Mouse (Mus musculus): ENCODE results near the gene Prlhr. TPM values are rescaled to one million over a fixed set of nuclear protein-coding genes. Genes with fewer than 3 reads are reported as not detected.

Gene Prlhr
- polyA plus RNA-seq, 1 experiment from 2014 or later: 0.49 TPM

DNA sequence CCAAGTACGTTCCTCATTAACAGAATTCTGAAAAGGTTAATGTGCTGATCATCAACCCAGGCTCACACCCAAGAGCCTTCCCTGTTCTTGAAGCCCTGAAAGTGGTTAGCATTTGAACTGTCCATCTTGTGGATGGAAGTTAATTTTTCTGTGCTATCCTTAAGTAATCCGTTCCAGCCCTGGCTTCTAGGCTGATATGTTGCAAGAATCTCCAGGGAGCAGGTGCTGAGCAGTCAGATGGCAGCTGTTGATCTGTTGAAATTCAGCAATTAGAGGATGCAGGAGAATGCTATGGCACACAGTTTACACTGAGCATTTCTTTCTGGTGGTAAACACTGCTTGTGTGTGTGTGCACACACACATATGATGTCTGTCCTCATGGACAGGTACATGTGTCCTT, 2.4 kb downstream of the Prlhr start:
- 59% methylated on average over 2 of the region's 2 CpGs for WGBS
- H3K27me3 ChIP-seq: peaks cover 43% of the 10 kb centered on the region
- no peaks in the 10 kb centered on the region for H3K9me3 ChIP-seq
- no peak overlapping the region for H3K9ac ChIP-seq
- ATAC-seq (ENCODE audit: low FRiP score, low read depth): no peak
- H3K36me3 ChIP-seq: no peaks in the 10 kb centered on the region
- no peak overlapping the region for H3K4me2 ChIP-seq
- no peak overlapping the region for H3K27ac ChIP-seq (replicated peaks)
- no peak overlapping the region for H3K4me3 ChIP-seq
- peaks cover 45% of the 10 kb centered on the region for H3K4me1 ChIP-seq (replicated peaks)

DNA sequence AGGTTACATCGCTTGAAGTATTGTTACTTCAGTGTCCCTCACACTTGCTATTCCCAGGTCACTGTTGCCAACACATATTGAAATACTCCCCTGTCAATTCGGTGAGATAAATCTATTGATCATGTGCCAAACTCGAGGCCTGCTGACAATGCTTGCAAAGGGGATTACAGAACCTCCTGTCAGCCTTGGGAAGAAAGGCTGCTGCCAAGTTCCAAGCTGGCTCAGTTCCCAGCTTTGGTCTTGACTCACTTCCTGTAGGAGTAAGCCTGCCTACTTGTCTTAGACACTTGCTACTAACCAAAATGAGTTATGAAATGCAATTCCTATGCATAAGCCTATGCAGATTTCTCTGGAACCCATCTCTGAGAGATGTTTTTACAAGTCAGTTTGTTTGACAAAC, 4.2 kb downstream of the Prlhr start:
- Histone ChIP-seq H3K27me3 (peaks cover 27% of the 10 kb centered on the region), H3K9me3 (no peaks in the 10 kb centered on the region), H3K27ac (replicated peaks) (no peak overlapping the region), H3K9ac (no peak overlapping the region), H3K4me3 (no peak overlapping the region), H3K4me1 (replicated peaks) (peaks cover 39% of the 10 kb centered on the region), H3K36me3 (no peaks in the 10 kb centered on the region), H3K4me2 (no peak overlapping the region)
- ATAC-seq (ENCODE audit: low FRiP score, low read depth): peak; percentile 44
- 26% methylated on average over 3 of the region's 3 CpGs for WGBS

DNA sequence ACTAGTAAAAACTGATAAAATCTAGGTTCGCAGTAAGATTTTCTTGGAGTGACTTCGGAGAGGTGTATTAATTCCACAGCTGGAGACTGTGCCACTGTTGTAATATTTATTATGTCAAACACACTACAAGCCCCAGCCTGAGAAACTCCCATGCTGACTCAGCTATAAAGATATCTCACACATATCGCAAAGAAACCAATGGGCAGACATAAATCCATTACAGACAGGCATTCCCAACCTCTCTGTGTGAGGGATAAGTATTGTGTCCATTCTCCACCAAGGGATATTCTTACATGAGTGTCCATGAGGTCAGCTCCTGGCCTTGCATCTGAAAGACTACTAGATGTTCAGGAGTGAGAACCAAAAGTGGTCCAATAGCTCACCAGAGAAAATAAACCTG, 4.7 kb downstream of the Prlhr start:
- Histone ChIP-seq H3K4me3 (no peak overlapping the region), H3K27ac (replicated peaks) (no peak overlapping the region), H3K4me1 (replicated peaks) (peaks cover 35% of the 10 kb centered on the region), H3K9me3 (no peaks in the 10 kb centered on the region), H3K9ac (no peak overlapping the region), H3K4me2 (no peak overlapping the region), H3K27me3 (peaks cover 22% of the 10 kb centered on the region), H3K36me3 (no peaks in the 10 kb centered on the region)
- ATAC-seq (ENCODE audit: low FRiP score, low read depth): no peak
- WGBS: 81% methylated on average over 3 of the region's 3 CpGs

DNA sequence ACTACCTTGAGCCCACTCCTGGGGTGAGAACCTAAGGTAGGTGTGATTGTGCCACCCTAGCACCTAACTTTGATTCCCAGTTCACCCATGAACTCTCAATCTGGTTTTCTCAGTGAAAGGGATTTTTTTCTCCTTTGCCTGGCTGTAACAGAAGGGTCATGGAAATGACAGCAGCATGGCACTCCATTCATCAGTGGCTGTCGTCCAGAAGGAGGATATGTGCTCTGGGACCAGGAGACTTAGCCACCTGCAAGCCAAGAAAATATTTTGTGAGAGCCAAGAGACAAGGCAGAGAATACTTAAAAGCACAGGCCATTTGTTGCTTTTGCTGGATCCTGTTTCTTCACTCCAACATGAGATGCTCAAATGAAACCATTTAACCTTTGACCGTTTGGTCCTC, 6.6 kb downstream of the Prlhr start:
- WGBS: 61% methylated on average over 2 of the region's 2 CpGs
- Histone ChIP-seq H3K27me3 (peaks cover 4% of the 10 kb centered on the region; the same call in 1 of the 2 replicates), H3K4me1 (replicated peaks) (peaks cover 16% of the 10 kb centered on the region), H3K36me3 (no peaks in the 10 kb centered on the region), H3K27ac (replicated peaks) (no peak overlapping the region), H3K4me2 (no peak overlapping the region), H3K9me3 (no peaks in the 10 kb centered on the region), H3K4me3 (no peak overlapping the region), H3K9ac (no peak overlapping the region)
- no peak for ATAC-seq (ENCODE audit: low FRiP score, low read depth)

DNA sequence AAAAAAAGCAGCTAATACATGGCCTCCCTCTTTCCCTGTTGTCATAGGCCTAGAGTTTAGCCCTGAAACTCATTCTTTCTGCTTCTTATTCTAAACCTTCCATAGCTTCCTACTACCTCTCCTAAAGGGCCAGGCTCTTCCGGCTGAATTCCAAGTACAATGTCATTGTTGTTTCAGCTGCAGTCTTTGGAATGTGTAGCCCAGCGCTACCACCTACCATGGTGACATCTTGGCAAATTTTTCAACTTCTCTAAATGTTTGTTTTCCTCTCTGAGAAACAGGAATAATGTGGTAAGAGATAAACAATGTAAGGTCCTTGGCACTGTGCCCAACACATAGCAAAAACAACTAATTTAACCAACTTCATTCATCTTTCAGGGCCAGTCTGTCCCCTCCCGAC, 8.4 kb downstream of the Prlhr start:
- peaks cover 15% of the 10 kb centered on the region for H3K4me1 ChIP-seq (replicated peaks)
- H3K36me3 ChIP-seq: no peaks in the 10 kb centered on the region
- no peak overlapping the region for H3K4me3 ChIP-seq
- H3K4me2 ChIP-seq: no peak overlapping the region
- H3K27me3 ChIP-seq: no peaks in the 10 kb centered on the region
- H3K9ac ChIP-seq: no peak overlapping the region
- 47% methylated on average over 3 of the region's 3 CpGs for WGBS
- no peak for ATAC-seq (ENCODE audit: low FRiP score, low read depth)
- H3K27ac ChIP-seq (replicated peaks): no peak overlapping the region
- H3K9me3 ChIP-seq: no peaks in the 10 kb centered on the region

DNA sequence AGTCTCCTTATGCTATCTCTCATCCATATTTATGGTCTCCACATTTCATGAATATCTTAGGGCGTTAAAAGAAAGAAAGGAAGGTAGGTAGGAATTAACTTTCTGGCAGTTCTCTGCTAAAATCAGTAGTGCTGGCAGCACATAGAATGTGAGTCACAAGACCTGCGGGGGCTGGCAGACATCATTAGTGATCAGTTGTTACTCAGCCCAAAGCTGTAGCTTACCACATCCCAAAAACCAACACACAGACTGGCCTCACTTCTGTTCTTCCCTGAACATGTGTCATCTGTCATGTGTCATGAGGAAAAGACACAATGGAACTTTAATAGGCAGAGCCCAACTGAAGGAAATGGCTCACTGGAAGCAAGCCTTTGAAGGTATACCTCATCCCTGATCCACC, 9.0 kb downstream of the Prlhr start:
- Histone ChIP-seq H3K4me1 (replicated peaks) (peaks cover 10% of the 10 kb centered on the region), H3K4me2 (no peak overlapping the region), H3K36me3 (no peaks in the 10 kb centered on the region), H3K9ac (no peak overlapping the region), H3K9me3 (no peaks in the 10 kb centered on the region), H3K27ac (replicated peaks) (no peak overlapping the region), H3K4me3 (no peak overlapping the region), H3K27me3 (no peaks in the 10 kb centered on the region)
- no peak for ATAC-seq (ENCODE audit: low FRiP score, low read depth)
- WGBS: 93% methylated on average over 2 of the region's 2 CpGs

DNA sequence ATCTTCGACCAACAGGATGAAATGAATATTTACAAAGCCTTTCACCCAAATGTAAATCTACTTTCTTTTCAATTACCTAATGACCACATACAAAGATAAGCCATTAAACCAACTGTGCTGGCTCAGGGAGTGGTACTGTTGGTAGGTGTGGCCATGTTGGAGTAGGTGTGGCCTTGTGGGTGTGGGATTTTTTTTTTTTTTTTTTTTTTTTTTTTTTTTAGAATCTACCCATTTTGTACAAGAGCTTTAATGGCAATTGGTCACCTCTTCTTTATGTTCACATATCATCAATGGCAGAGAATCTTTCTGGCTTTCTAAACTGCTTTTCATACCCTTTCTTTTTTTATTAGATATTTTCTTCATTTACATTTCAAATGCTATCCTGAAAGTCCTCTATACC, 12.3 kb downstream of the Prlhr start:
- no peaks in the 10 kb centered on the region for H3K27me3 ChIP-seq
- H3K4me3 ChIP-seq: no peak overlapping the region
- H3K9ac ChIP-seq: no peak overlapping the region
- H3K9me3 ChIP-seq: no peaks in the 10 kb centered on the region
- no peak for ATAC-seq (ENCODE audit: low FRiP score, low read depth)
- H3K27ac ChIP-seq (replicated peaks): no peak overlapping the region
- no peaks in the 10 kb centered on the region for H3K36me3 ChIP-seq
- 92% methylated on average over 1 of the region's 1 CpGs for WGBS
- H3K4me1 ChIP-seq (replicated peaks): no peaks in the 10 kb centered on the region
- no peak overlapping the region for H3K4me2 ChIP-seq

DNA sequence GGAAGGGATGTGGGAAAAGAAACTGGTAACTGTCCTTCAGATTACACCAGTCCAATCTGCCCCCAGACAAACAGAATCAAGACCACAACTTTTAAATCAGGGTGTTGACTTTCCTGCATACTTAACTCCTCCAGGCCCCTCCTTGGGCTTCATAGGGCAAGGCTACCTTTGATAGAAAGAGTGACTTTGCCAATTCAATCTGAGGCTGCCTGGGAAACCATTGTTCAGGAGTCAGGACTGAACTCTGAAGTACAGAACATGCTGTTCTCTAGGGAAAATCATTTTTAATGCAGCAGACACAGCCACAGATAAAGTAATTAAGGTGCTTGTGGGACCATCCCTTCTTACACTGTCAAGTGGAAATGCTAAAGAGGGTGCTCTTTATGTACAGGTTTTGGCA, 27.6 kb downstream of the Prlhr start:
- no peaks in the 10 kb centered on the region for H3K36me3 ChIP-seq
- H3K4me2 ChIP-seq: no peak overlapping the region
- no peaks in the 10 kb centered on the region for H3K27me3 ChIP-seq
- H3K4me3 ChIP-seq: no peak overlapping the region
- H3K9ac ChIP-seq: no peak overlapping the region
- no peak overlapping the region for H3K27ac ChIP-seq (replicated peaks)
- no peaks in the 10 kb centered on the region for H3K9me3 ChIP-seq
- no peaks in the 10 kb centered on the region for H3K4me1 ChIP-seq (replicated peaks)
- no peak for ATAC-seq (ENCODE audit: low FRiP score, low read depth)

DNA sequence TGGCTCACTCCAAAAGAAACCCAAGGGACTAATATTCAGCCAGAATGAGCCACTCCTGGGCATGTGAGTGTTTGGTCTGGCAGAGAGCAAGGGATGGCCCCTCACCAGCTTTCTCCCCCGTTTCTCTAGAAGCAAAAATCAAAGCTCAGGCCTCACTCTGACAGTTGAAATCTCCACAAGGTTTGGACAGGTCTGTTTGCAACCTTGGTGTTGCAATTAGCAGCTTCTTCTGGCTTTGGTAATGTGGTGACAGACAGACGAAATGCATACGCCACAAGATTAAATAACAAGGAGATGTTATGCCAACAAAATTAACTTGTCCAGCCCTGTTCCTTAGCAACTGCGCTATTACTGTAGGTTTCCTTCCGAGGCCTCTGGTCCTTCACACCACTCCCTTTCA, 28.0 kb downstream of the Prlhr start:
- Histone ChIP-seq H3K4me1 (replicated peaks) (no peaks in the 10 kb centered on the region), H3K36me3 (no peaks in the 10 kb centered on the region), H3K9me3 (no peaks in the 10 kb centered on the region), H3K27me3 (no peaks in the 10 kb centered on the region), H3K4me2 (no peak overlapping the region), H3K9ac (no peak overlapping the region), H3K4me3 (no peak overlapping the region), H3K27ac (replicated peaks) (no peak overlapping the region)
- ATAC-seq (ENCODE audit: low FRiP score, low read depth): no peak
- WGBS: 66% methylated on average over 5 of the region's 5 CpGs

DNA sequence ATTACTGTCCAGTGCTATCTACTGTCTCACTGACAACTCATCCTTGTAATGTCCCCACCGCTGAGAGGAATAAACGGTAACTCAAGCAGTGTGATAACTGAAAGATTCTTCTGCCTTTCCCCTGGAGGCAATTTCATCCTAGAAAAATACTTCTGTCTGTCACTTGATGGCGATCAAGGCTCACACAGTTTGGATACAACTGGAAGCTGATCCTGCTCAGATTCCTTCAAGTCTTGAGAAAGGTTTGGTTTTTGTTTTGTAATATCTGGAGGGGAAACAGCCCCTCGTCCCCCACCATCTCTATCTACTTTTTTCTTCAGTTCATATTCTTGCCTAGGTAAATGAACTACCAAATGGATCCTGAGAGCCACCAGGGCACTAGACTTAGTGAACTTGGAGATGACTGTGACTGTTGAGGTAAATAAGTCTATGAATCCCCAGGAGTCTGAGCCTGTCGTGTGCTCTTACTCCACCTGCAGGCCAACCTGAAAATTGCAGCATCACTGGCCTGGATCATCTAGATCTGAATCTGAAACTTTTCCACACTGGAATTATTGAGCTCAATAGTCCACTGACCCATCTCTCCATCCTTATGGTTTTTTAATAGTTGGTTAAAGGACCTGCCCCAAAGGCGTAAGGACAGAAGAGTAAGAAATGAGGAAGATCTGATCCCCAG, 30.4 kb downstream of the Prlhr start:
- Histone ChIP-seq H3K4me3 (no peak overlapping the region), H3K9me3 (no peaks in the 10 kb centered on the region), H3K4me2 (no peak overlapping the region), H3K27me3 (no peaks in the 10 kb centered on the region), H3K27ac (replicated peaks) (no peak overlapping the region), H3K36me3 (no peaks in the 10 kb centered on the region), H3K9ac (no peak overlapping the region), H3K4me1 (replicated peaks) (no peaks in the 10 kb centered on the region)
- 52% methylated on average over 6 of the region's 6 CpGs for WGBS
- no peak for ATAC-seq (ENCODE audit: low FRiP score, low read depth)

DNA sequence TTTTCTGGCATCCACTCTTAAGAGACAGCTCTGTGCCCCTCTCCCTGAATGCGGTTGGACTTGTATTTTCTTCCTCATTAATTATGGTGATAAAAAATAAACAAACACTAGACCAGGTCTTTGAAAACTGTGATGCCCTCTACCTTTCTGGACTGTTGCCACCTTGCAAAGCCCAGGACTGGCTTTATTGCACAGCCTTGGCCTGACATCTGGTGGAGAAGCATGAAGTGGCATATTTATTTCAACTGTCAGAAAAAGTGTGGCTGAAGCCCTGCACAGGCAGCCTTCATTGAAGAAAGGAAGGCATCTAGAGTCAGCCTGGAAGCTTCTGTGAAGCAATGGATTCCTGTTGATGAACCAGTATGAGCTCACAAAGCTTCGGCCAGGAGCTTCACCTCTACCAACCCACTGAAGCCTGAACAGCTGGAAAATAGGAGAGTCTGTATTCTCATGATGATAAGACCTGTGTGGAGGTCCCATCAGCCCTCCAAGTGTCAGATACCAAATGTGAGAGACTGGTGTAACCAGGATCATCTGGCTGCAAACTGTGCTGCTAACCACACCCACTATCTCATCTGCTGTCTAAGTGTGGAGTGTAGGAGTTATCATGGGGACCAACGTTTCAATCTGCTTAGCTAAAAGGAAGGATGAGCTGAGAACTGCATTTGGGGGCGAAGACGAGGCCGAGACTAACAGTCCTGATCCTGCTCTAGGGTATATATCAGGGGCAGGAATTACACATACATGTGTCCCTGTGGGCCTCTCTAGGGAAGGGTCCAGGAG, 35.6 kb downstream of the Prlhr start:
- no peak overlapping the region for H3K9ac ChIP-seq
- H3K4me3 ChIP-seq: no peak overlapping the region
- no peak overlapping the region for H3K4me2 ChIP-seq
- WGBS: 87% methylated on average over 6 of the region's 6 CpGs
- no peaks in the 10 kb centered on the region for H3K4me1 ChIP-seq (replicated peaks)
- no peaks in the 10 kb centered on the region for H3K36me3 ChIP-seq
- ATAC-seq (ENCODE audit: low FRiP score, low read depth): no peak
- no peak overlapping the region for H3K27ac ChIP-seq (replicated peaks)
- H3K27me3 ChIP-seq: no peaks in the 10 kb centered on the region
- no peaks in the 10 kb centered on the region for H3K9me3 ChIP-seq

DNA sequence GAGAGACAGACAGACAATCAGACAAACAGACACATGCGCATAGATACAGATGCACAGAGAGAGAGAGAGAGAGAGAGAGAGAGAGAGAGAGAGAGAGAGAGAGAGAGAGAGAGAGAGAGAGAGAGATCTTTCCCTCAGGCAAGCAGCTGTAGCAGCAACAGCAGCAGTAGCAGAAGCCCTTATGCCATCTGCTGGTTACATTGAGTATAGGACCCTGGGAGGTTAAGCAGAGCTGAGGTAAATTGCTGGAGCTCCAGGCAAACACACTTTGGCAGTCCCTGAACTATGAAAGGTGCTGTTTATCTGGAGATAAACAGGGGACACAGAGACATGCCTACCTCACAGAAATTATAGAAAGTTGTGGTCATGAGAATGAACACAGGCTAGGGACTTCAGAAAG, 50.5 kb downstream of the Prlhr start:
- Histone ChIP-seq H3K4me3 (no peak overlapping the region), H3K27me3 (no peaks in the 10 kb centered on the region), H3K4me1 (replicated peaks) (no peaks in the 10 kb centered on the region), H3K4me2 (no peak overlapping the region), H3K9ac (no peak overlapping the region), H3K9me3 (no peaks in the 10 kb centered on the region), H3K27ac (replicated peaks) (no peak overlapping the region), H3K36me3 (no peaks in the 10 kb centered on the region)
- WGBS: 56% methylated on average over 1 of the region's 1 CpGs
- no peak for ATAC-seq (ENCODE audit: low FRiP score, low read depth)

All from hindbrain, embryonic 15.5 days (tissue).